Mouse (Mus musculus): ENCODE results near the gene Eef1a1. TPM values are rescaled to one million over a fixed set of nuclear protein-coding genes. Genes with fewer than 3 reads are reported as not detected.
"Not testable (repeated sequence)": the region's sequence is repeated elsewhere in the genome, so short reads cannot be mapped to it uniquely, and the experiment has no call there.

The Eef1a1 gene
- polyA plus RNA-seq, 1 experiment from 2014 or later: 4,551 TPM

- Histone ChIP-seq H3K9ac (ENCODE audit: low read depth, low read length) (no peak overlapping the region), H3K27me3 (replicated peaks; ENCODE audit: control insufficient read depth, insufficient read depth, low read length) (no peaks in the 10 kb centered on the region), H3K4me1 (replicated peaks; ENCODE audit: control insufficient read depth, insufficient read depth, low read length) (peaks cover 14% of the 10 kb centered on the region), H3K4me2 (no peak overlapping the region), H3K27ac (ENCODE audit: low read depth, low read length) (no peak overlapping the region), H3K9me3 (ENCODE audit: control insufficient read depth, low read length) (no peaks in the 10 kb centered on the region), H3K4me3 (ENCODE audit: low read depth, low read length) (no peak overlapping the region), H3K36me3 (ENCODE audit: control insufficient read depth, insufficient read depth, low read length) (no peaks in the 10 kb centered on the region)
- WGBS: 66% methylated on average over 4 of the region's 4 CpGs
- ATAC-seq (replicated peaks; ENCODE audit: low FRiP score): no peak
- DNase-seq (ENCODE audit: low spot score): no peak
These were observed 15.2 kb upstream of the Eef1a1 start for GRCm38 (mm10) chr9:78504133-78504532.

GRCm38 (mm10) chr9:78503223-78504079 lies 14.5 kb upstream of the Eef1a1 start:
- no peak overlapping the region for H3K9ac ChIP-seq (ENCODE audit: low read depth, low read length)
- H3K4me2 ChIP-seq: no peak overlapping the region
- H3K36me3 ChIP-seq (ENCODE audit: control insufficient read depth, insufficient read depth, low read length): no peaks in the 10 kb centered on the region
- H3K4me3 ChIP-seq (ENCODE audit: low read depth, low read length): no peak overlapping the region
- no peaks in the 10 kb centered on the region for H3K27me3 ChIP-seq (replicated peaks; ENCODE audit: control insufficient read depth, insufficient read depth, low read length)
- WGBS: 16% methylated on average over 6 of the region's 6 CpGs
- H3K27ac ChIP-seq (ENCODE audit: low read depth, low read length): no peak overlapping the region
- DNase-seq (ENCODE audit: low spot score): no peak
- no peaks in the 10 kb centered on the region for H3K9me3 ChIP-seq (ENCODE audit: control insufficient read depth, low read length)
- peaks cover 14% of the 10 kb centered on the region for H3K4me1 ChIP-seq (replicated peaks; ENCODE audit: control insufficient read depth, insufficient read depth, low read length)
- ATAC-seq (replicated peaks; ENCODE audit: low FRiP score): no peak

- H3K9ac ChIP-seq (ENCODE audit: low read depth, low read length): no peak overlapping the region
- H3K4me2 ChIP-seq: no peak overlapping the region
- no peak for ATAC-seq (replicated peaks; ENCODE audit: low FRiP score)
- H3K4me1 ChIP-seq (replicated peaks; ENCODE audit: control insufficient read depth, insufficient read depth, low read length): peaks cover 9% of the 10 kb centered on the region
- no peak overlapping the region for H3K4me3 ChIP-seq (ENCODE audit: low read depth, low read length)
- H3K27me3 ChIP-seq (replicated peaks; ENCODE audit: control insufficient read depth, insufficient read depth, low read length): no peaks in the 10 kb centered on the region
- no peaks in the 10 kb centered on the region for H3K9me3 ChIP-seq (ENCODE audit: control insufficient read depth, low read length)
- no peaks in the 10 kb centered on the region for H3K36me3 ChIP-seq (ENCODE audit: control insufficient read depth, insufficient read depth, low read length)
- no peak for DNase-seq (ENCODE audit: low spot score)
- no peak overlapping the region for H3K27ac ChIP-seq (ENCODE audit: low read depth, low read length)
- 91% methylated on average over 4 of the region's 4 CpGs for WGBS
These were observed 12.3 kb upstream of the Eef1a1 start for GRCm38 (mm10) chr9:78501284-78501683.

DNA sequence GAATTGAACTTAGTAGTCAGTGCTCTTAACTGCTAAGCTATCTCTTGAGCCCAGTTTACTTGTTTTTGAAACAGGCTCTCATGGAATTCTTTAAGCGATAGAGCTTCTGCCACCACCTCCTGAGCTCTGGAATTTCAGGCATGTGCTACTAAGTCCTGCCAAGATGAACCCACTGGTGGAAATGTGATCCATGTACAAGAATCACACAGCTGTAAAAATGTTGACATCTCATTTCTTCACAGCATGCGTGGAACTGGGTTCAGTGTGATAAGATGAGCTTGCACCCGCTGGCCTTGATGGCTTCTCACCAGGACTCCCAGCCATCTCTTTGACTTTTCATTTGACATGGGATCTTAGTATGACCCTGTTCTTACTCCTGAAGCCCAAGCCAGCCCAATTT lies 11.4 kb upstream of the Eef1a1 start:
- H3K27ac ChIP-seq (ENCODE audit: low read depth, low read length): no peak overlapping the region
- WGBS: 58% methylated on average over 3 of the region's 3 CpGs

GRCm38 (mm10) chr9:78493171-78493570 lies 4.2 kb upstream of the Eef1a1 start:
- no peak for ATAC-seq (replicated peaks; ENCODE audit: low FRiP score)
- Histone ChIP-seq H3K9me3 (ENCODE audit: control insufficient read depth, low read length) (no peaks in the 10 kb centered on the region), H3K27ac (ENCODE audit: low read depth, low read length) (no peak overlapping the region), H3K9ac (ENCODE audit: low read depth, low read length) (no peak overlapping the region), H3K4me3 (ENCODE audit: low read depth, low read length) (no peak overlapping the region), H3K4me1 (replicated peaks; ENCODE audit: control insufficient read depth, insufficient read depth, low read length) (no peaks in the 10 kb centered on the region), H3K4me2 (no peak overlapping the region), H3K36me3 (ENCODE audit: control insufficient read depth, insufficient read depth, low read length) (no peaks in the 10 kb centered on the region), H3K27me3 (replicated peaks; ENCODE audit: control insufficient read depth, insufficient read depth, low read length) (no peaks in the 10 kb centered on the region)
- WGBS: 86% methylated on average over 7 of the region's 7 CpGs
- DNase-seq (ENCODE audit: low spot score): no peak

More for the DNA sequence above, 11.4 kb upstream of the Eef1a1 start:
- Histone ChIP-seq H3K27me3 (replicated peaks; ENCODE audit: control insufficient read depth, insufficient read depth, low read length) (no peaks in the 10 kb centered on the region), H3K9ac (ENCODE audit: low read depth, low read length) (no peak overlapping the region), H3K4me3 (ENCODE audit: low read depth, low read length) (no peak overlapping the region), H3K4me1 (replicated peaks; ENCODE audit: control insufficient read depth, insufficient read depth, low read length) (0 out of 2 replicates have a peak, but pooled peaks cover 4% of the 10 kb centered on the region), H3K36me3 (ENCODE audit: control insufficient read depth, insufficient read depth, low read length) (no peaks in the 10 kb centered on the region), H3K4me2 (no peak overlapping the region), H3K9me3 (ENCODE audit: control insufficient read depth, low read length) (no peaks in the 10 kb centered on the region)
- ATAC-seq (replicated peaks; ENCODE audit: low FRiP score) (no peak), DNase-seq (ENCODE audit: low spot score) (no peak)

- 84% methylated on average over 3 of the region's 3 CpGs for WGBS
- Histone ChIP-seq H3K4me1 (replicated peaks; ENCODE audit: control insufficient read depth, insufficient read depth, low read length) (no peaks in the 10 kb centered on the region), H3K9me3 (ENCODE audit: control insufficient read depth, low read length) (no peaks in the 10 kb centered on the region), H3K4me3 (ENCODE audit: low read depth, low read length) (no peak overlapping the region), H3K27ac (ENCODE audit: low read depth, low read length) (no peak overlapping the region), H3K36me3 (ENCODE audit: control insufficient read depth, insufficient read depth, low read length) (no peaks in the 10 kb centered on the region), H3K27me3 (replicated peaks; ENCODE audit: control insufficient read depth, insufficient read depth, low read length) (no peaks in the 10 kb centered on the region), H3K9ac (ENCODE audit: low read depth, low read length) (no peak overlapping the region), H3K4me2 (no peak overlapping the region)
- DNase-seq (ENCODE audit: low spot score): no peak
- no peak; the same call in 1 of the 2 replicates for ATAC-seq (replicated peaks; ENCODE audit: low FRiP score)
These were observed 3.3 kb upstream of the Eef1a1 start for GRCm38 (mm10) chr9:78492254-78492653.

- no peak overlapping the region for H3K4me3 ChIP-seq (ENCODE audit: low read depth, low read length)
- ATAC-seq (replicated peaks; ENCODE audit: low FRiP score) (no peak), DNase-seq (ENCODE audit: low spot score) (no peak)
- no peaks in the 10 kb centered on the region for H3K9me3 ChIP-seq (ENCODE audit: control insufficient read depth, low read length)
- H3K36me3 ChIP-seq (ENCODE audit: control insufficient read depth, insufficient read depth, low read length): no peaks in the 10 kb centered on the region
- 69% methylated on average over 3 of the region's 3 CpGs for WGBS
- no peak overlapping the region for H3K27ac ChIP-seq (ENCODE audit: low read depth, low read length)
- H3K27me3 ChIP-seq (replicated peaks; ENCODE audit: control insufficient read depth, insufficient read depth, low read length): no peaks in the 10 kb centered on the region
- no peak overlapping the region for H3K9ac ChIP-seq (ENCODE audit: low read depth, low read length)
- no peak overlapping the region for H3K4me2 ChIP-seq
- H3K4me1 ChIP-seq (replicated peaks; ENCODE audit: control insufficient read depth, insufficient read depth, low read length): no peaks in the 10 kb centered on the region
These were observed 2.2 kb upstream of the Eef1a1 start for GRCm38 (mm10) chr9:78491169-78491568.

DNA sequence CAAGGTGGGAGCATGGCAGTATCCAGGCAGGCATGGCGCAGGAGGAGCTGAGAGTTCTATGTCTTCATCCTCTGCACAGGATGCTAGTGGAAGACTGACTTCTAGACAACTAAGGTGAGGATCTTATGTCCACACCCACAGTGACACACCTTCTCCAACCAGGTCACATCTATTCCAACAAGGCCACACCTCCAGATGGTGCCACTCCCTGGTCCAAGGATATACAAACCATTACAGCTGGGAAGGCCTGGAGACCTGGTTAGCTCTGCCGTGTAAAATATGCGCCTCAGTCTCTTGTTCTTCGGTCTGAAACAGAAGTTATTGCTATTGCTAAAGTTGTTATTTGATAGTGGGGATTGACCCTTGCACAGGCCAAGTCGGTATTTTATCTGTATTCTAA lies 930 bp downstream of the Eef1a1 start:
- not testable (repeated sequence) for DNase-seq (ENCODE audit: low spot score); H3K9me3 ChIP-seq (ENCODE audit: control insufficient read depth, low read length); H3K9ac ChIP-seq (ENCODE audit: low read depth, low read length); H3K4me3 ChIP-seq (ENCODE audit: low read depth, low read length); H3K36me3 ChIP-seq (ENCODE audit: control insufficient read depth, insufficient read depth, low read length); ATAC-seq (replicated peaks; ENCODE audit: low FRiP score); H3K27me3 ChIP-seq (replicated peaks; ENCODE audit: control insufficient read depth, insufficient read depth, low read length); H3K4me1 ChIP-seq (replicated peaks; ENCODE audit: control insufficient read depth, insufficient read depth, low read length); H3K27ac ChIP-seq (ENCODE audit: low read depth, low read length); H3K4me2 ChIP-seq
- WGBS: 85% methylated on average over 5 of the region's 5 CpGs

- 75% methylated on average over 3 of the region's 3 CpGs for WGBS
- H3K9me3 ChIP-seq (ENCODE audit: control insufficient read depth, low read length): no peaks in the 10 kb centered on the region
- DNase-seq (ENCODE audit: low spot score) (no peak), ATAC-seq (replicated peaks; ENCODE audit: low FRiP score) (no peak)
- peaks cover 7% of the 10 kb centered on the region for H3K4me1 ChIP-seq (replicated peaks; ENCODE audit: control insufficient read depth, insufficient read depth, low read length)
- H3K4me2 ChIP-seq: no peak overlapping the region
- H3K27me3 ChIP-seq (replicated peaks; ENCODE audit: control insufficient read depth, insufficient read depth, low read length): no peaks in the 10 kb centered on the region
- no peak overlapping the region for H3K27ac ChIP-seq (ENCODE audit: low read depth, low read length)
- no peak overlapping the region for H3K4me3 ChIP-seq (ENCODE audit: low read depth, low read length)
- peaks cover 10% of the 10 kb centered on the region for H3K36me3 ChIP-seq (ENCODE audit: control insufficient read depth, insufficient read depth, low read length)
- H3K9ac ChIP-seq (ENCODE audit: low read depth, low read length): no peak overlapping the region
These were observed 4.3 kb downstream of the Eef1a1 start for GRCm38 (mm10) chr9:78484660-78485059.
